18 mouse cellular contexts compared by ENCODE assay signal in the genomic region with DNA sequence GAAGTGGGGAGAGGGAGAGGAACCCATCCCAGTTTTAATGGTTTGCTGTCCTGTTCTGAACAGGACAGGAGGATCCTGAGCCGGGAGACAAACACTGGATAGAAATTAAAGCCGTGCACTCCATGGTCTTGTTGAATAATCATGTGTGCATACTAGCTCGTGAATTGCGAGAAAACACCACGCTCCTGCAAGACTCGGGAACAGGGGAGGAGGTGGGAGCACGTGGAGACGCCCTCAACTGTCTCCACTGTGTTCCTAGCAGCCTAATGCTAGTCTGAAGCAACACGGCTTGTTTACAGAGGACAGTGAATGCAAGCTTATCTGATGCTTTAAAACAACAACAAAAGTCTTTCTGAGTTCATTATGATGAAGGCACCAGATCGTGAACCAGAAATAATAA.
DNase-seq lines count a peak whose midpoint lies in the region; TF ChIP-seq lines count a peak whose summit lies in the region.
"Had no signal": no experiment of that assay in that cellular context is flagged by ENCODE, and none has a peak within 500 bp of the region (broad histone marks: within the 10 kb centered on the region; RNA-seq: fewer than 3 reads in every experiment).

No protein-coding gene starts in this region.

- TF ChIP-seq CTCF in layer of hippocampus, adult 2 months (conservative IDR thresholded peaks at IDR 0.05), result no peak
- no peak for TF ChIP-seq CTCF in left cerebral cortex, adult 2 months (IDR thresholded peaks at IDR 0.05)
- TF ChIP-seq CTCF in gastrocnemius, adult 2 months (IDR thresholded peaks at IDR 0.05), result no peak

- peak in 1 of 2 experiments; percentile 32 for DNase-seq in layer of hippocampus, adult 2 months (ENCODE audit: low spot score in 2 of 2)
- DNase-seq in layer of hippocampus, adult 9-11 months, result no peak
- peak; percentile 60 for DNase-seq in right cerebral cortex, adult 18-20 months
- no peak for DNase-seq in right cerebral cortex, postnatal 4 days
- DNase-seq in left cerebral cortex, adult 2 months (ENCODE audit: extremely low spot score in 1 of 2, low spot score in 2 of 2), result peak; percentile 35 to 41
- peak; percentile 51 to 68 for DNase-seq in right cerebral cortex, postnatal 36 days (ENCODE audit: low spot score in 2 of 2)
- DNase-seq in heart, postnatal 25 days (ENCODE audit: low spot score), result no peak
- DNase-seq in gastrocnemius, adult 2 months, result no peak
- DNase-seq: adrenal gland, postnatal 10 days; cerebellum, adult 18-20 months; cerebellum, adult 9-11 months; cerebellum, postnatal 36 days; gastrocnemius, postnatal 14 days; heart, postnatal 36 days had no signal

- intact Hi-C loops in left cerebral cortex, adult 2 months (cut with DNase I), result no loop called here
- intact Hi-C loops in heart, postnatal 25 days (cut with DNase I), result no loop called here
- intact Hi-C loops in gastrocnemius, adult 2 months (cut with DNase I), result no loop called here

- H3K27ac ChIP-seq in layer of hippocampus, adult 2 months, result peak overlapping the region; percentile 28
- H3K27ac ChIP-seq in left cerebral cortex, adult 2 months, result no peak overlapping the region; the same call in 1 of the 2 replicates
- H3K27ac ChIP-seq in gastrocnemius, adult 2 months, result no peak overlapping the region
- H3K27ac ChIP-seq: embryonic facial prominence, embryonic 13.5 days; forebrain, embryonic 12.5 days; hindbrain, embryonic 15.5 days had no signal

- H3K4me3 ChIP-seq in layer of hippocampus, adult 2 months, result no peak overlapping the region
- no peak overlapping the region for H3K4me3 ChIP-seq in left cerebral cortex, adult 2 months
- no peak overlapping the region for H3K4me3 ChIP-seq in gastrocnemius, adult 2 months
- H3K4me3 ChIP-seq: embryonic facial prominence, embryonic 13.5 days; forebrain, embryonic 12.5 days; heart, embryonic 12.5 days; hindbrain, embryonic 15.5 days had no signal

Comparison
In these comparisons a context has a peak if more than half of its experiments do, and no peak if none do; other contexts are left out.
1. DNase-seq: peak in right cerebral cortex, adult 18-20 months (single experiment), left cerebral cortex, adult 2 months (2 of 2) and right cerebral cortex, postnatal 36 days (2 of 2); none in layer of hippocampus, adult 9-11 months (single experiment), right cerebral cortex, postnatal 4 days (single experiment), heart, postnatal 25 days (single experiment) and gastrocnemius, adult 2 months (single experiment).